Mouse (Mus musculus) adrenal gland, postnatal 14 days (tissue): ENCODE data around the gene Pde6h. TPM values are rescaled to one million over a fixed set of nuclear protein-coding genes. Genes with fewer than 3 reads are reported as not detected.

ENCODE experiments used
- DNase-seq: peaks from one replicate; pipeline ENCODE4 v3.0.0; 2021; ENCODE audit warnings: mixed read lengths
- total RNA-seq: library from RNA; stranded (reverse); gene quantifications from 2 replicates; pipeline ENCODE4 v1.2.3, GENCODE M21; 2021

Gene Pde6h
- total RNA-seq, 1 experiment from 2014 or later = 0.44 TPM

DNA sequence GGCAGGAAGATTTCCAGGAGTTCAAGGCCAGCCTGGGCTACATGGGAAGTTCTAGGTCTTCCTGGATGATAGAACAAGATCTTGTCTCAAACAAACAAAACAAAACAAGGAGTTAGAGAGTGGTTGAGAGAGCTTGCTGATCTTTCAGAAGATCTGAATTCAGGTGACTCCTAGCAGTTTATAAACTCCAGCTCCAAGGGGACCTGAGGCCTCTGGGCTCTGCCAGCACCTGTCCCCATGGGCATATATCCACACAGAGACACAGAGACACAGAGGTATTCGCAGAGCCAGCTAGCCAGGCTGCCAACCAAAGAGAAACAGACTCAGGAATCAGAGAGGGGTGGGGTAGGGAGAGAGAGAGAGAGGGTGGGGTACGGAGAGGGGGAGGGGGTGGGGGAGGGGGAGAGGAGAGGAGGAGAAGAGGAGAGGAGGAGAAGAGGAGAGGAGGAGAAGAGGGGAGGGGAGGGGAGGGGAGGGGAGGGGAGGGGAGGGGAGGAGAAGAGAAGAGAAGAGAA is 10.8 kb upstream of the Pde6h start:
- no peak for DNase-seq

DNA sequence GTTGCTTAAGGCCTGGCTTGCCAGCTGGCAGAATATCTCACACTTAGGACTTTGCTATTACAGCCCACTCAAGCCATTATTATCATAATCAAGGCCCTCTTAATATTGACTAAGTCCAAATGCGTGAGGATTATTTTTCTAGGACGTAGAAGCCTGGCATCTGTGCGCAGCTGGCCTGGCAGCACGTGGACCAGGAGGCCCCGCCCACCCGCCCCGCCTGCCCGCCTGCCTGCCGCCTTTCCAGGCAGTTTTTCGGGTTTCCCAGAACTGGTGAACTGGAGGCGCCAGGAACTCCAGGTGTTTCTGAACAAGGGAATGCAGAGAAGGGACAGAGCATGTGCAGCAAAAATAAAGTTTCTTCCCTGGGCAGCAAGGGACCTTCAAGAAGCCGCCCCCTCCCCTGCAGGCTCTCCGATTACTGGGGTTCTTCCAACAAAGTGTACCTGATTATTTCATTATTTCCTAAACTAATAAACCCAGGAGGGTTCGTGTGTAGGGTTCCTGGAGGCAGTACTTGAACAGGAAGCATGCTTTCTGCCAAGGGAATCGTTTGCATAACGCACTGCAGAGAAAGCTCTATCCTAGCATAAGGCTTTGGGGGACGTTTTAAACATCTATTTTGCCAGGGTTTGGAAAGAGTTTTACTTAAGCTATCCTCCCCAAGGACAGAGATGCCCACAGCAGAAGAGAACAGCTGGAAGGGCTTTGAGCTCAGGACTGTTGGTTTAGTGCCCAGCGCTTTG is 10.1 kb upstream of the Pde6h start:
- peak; percentile 54 for DNase-seq

- DNase-seq = no peak
Observed at GRCm38 (mm10) chr6:136914234-136914633, 9.4 kb upstream of the Pde6h start.

- DNase-seq = no peak
Observed at GRCm38 (mm10) chr6:136915721-136916395, 7.8 kb upstream of the Pde6h start.

DNA sequence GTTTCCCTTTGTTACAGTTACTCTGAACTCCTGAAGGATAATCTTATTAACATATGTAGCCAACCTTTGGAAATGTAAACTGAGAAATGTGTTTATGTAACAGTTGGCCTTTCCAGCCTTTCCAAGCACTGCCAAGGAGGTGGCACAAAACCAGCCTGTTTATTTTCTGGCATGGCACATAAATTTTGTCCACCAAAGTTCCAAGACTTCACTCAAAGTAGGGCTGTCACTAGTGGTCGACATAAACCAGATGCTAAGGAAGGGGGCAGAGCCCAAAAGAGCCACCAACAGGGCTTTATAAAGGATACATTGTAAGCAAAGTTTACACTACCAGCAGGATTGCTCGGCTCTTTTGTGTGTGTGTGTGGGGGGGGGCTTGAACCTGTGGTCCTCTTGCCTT is 5.7 kb upstream of the Pde6h start:
- DNase-seq = no peak

GRCm38 (mm10) chr6:136920320-136921257 is 3.0 kb upstream of the Pde6h start:
- DNase-seq = peak; percentile 85

- no peak for DNase-seq
Observed at GRCm38 (mm10) chr6:136921601-136922000, 2.0 kb upstream of the Pde6h start.

DNA sequence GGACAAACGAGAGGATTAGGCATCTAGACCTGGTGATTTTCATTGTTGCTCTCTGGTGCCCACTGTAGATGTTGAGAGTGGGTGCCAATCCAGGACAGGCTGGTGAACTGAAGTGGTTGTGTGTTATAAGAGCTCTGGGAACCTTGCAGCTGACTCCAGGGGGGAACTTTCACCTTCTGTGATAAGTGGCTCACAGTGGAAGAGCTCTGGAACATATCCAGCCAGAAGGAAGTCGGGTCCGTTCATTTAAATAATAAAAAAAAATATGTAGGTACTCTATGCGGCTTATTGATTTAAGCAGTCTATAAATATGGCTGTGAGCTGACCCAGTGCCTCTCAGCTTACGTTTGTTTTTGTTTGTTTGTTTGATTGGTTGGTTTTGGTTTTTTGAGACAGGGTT is 1.6 kb upstream of the Pde6h start, which contains the start of gene Erp27:
Gene Erp27, minus strand, starts transcription at position 101 of the 400 bp plus-strand sequence.
- no peak for DNase-seq

DNA sequence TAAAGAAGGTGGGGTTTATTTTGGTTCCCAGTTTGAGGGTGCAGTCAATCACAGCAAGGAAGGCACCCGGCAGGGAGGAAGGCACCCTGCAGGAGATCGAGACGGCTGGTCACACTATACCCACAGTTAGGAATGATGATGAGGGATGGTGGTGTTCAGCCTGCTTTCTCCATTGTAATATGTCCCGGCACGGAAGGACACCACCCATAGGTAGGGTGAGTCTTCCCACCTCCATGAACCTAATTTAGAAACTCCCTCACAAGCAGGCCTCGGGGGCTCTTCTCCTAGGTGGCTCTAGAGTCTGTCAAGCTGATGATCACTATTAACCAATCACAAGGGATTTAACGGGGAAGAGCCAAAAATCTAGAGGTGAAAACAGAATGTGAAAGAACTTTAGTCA is 761 bp upstream of the Pde6h start:
- DNase-seq = no peak

GRCm38 (mm10) chr6:136925049-136925448 is 1.4 kb downstream of the Pde6h start:
- no peak for DNase-seq

DNA sequence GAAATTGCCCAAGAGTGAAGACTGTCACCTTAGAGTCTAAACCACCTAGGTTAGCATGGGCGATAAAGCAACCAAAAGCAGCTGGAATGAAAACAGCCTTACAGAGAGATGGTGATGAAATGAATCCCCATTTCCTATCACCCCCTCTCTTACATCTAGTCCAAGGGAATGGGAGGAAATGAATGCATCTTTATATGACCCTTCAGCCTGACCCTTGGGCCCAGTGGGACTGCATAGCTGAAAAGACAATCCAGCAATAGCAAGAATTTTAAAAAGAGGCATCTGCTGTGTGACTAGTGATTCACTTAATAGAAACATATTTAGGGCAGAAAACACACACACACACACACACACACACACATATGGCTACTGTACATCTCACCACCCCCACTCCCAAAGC is 4.0 kb downstream of the Pde6h start:
- no peak for DNase-seq

DNA sequence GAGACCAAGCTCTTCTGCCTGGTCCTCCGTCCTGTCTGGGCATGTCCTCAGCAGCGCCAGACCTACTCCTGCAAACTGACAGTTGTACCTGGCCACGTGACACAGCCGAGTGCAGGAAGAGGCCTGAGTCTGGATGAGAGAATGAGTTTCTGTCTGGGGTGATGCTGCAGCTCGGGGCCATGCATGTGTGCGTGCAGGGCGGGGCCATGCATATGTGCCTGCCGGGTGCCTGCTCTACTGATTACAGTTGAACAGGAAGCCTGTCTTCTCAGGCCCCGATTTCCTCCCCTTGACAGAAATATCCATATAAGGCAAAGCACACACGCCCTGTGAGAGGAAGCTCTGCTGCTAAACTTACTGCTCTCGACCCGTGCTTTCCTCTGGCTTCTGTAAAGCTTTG is 7.0 kb downstream of the Pde6h start:
- peak; percentile 53 for DNase-seq

DNA sequence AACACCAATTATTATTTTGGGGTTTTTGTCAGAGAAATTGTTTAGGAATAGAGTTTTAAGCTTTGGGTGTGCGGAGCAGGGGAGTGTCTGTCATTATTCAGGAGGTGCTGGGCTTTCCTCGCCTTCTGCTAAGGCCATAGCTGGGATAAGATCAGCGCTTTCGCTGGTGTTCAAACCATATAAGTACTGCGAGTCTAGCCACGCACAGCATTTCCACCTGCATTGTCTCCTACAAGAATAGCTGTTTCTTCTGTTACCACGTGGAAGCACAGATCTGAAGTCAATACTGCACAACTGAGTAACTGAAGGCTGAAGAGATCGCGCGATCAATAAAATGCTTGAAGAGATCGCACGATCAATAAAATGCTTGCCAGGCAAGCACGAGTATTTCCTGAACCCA is 7.6 kb downstream of the Pde6h start:
- DNase-seq = no peak

DNA sequence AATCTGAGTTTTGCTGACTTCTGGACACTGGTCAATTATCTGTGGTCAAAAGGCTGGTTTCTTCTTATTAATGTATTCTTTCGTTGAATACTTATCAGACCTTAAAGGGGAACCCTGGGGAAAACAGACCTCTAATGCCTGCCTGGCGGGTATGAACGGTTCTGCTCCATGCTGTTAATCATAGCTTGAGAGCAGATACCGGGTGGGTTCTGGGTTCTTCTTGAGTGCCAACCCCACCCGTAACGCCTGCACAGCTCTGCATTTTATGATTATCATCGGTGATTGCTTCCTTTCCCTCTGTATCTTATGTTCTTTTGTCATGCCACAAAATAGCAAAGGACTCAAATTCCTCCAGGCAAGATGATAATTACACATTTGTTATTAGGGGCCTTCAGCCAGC is 10.4 kb downstream of the Pde6h start:
- DNase-seq = no peak

DNA sequence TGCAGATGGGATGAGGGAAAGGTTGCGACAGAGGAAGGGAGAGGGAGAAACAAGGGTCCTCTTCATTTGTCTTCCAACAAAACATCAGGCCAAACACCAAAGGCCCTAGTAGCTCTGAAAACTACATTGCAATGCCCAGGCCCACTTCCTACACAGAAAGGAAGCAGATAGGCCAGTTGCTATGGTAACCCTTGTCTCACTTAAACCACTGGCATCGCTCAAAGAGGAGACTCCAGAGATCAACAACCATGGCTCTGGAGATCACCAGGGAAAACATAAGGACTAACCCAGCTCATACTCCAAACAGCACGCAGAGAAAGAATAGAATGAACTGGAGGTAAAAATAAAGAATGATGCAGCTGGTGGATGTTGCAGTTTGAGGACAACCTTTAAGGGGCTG is 11.6 kb downstream of the Pde6h start:
- DNase-seq = no peak

DNA sequence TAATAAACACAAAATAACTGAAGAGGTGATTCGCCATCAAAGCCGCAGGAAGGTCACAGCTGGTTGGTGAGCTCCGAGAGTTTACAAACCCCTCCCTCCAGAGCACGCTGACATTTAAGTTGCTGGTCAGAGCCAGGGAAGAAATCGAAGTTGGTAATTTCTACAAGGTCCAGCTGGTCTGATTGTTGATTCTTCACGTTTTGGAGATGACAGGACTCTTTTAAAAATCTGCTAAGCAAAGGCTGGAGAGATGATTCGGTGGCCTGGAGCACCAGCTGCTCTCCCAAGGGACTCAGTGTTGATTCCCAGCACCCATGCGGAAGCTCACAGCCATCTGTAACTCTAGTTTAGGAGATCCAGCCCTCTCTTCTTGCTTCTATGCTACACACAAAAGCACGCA is 12.7 kb downstream of the Pde6h start:
- DNase-seq = no peak

DNA sequence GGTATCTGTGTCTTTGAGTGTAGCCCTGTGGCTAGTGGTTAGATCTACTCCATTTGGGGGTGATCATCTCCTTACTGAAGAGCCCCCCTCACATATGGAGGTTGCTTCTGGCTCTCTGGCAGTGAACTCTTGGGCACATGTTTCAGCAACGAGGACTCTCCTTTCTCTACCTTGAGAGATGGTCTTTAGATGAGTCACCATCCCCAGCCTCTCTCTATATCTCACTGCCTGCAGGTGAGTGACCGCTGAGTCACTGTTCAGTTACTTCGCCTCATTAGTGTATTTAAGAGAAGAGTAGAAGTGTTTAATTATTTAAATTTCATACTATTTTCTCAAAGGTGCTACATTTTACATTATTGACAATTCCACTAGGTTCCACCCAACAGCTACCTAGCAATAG is 13.5 kb downstream of the Pde6h start:
- no peak for DNase-seq

- peak; percentile 47 for DNase-seq
Observed at GRCm38 (mm10) chr6:136938331-136939126, 14.9 kb downstream of the Pde6h start.

- DNase-seq = no peak
Observed at GRCm38 (mm10) chr6:136939326-136940187, 15.9 kb downstream of the Pde6h start.

- peak; percentile 50 for DNase-seq
Observed at GRCm38 (mm10) chr6:136940188-136940960, 16.7 kb downstream of the Pde6h start.
